Mouse (Mus musculus) liver, adult 2 months (tissue): ENCODE data around the gene Pdxk. TPM values are rescaled to one million over a fixed set of nuclear protein-coding genes. Genes with fewer than 3 reads are reported as not detected.

Experiments used
- DNase-seq: peaks from one replicate; pipeline ENCODE4 v3.0.0-alpha.2; 2011; ENCODE audit warnings: low read depth, low spot score; ENCODE audit errors: extremely low read depth
- H3K27ac ChIP-seq: fragments of 200-500 bp; replicated peaks from 2 replicates; pipeline ENCODE4 v1.5.1; 2012; ENCODE audit warnings: low read depth, mild to moderate bottlenecking, control low read depth, inconsistent platforms, low read length; ENCODE audit not compliant: insufficient read depth
- H3K27me3 ChIP-seq: fragments of 200-500 bp; 2 replicates; pipeline ENCODE4 v1.6.1; 2012; ENCODE audit warnings: mild to moderate bottlenecking, moderate library complexity, low read length, inconsistent platforms; ENCODE audit not compliant: control insufficient read depth, insufficient read depth
- H3K36me3 ChIP-seq: fragments of 200-500 bp; 2 replicates; pipeline ENCODE4 v1.6.1; 2012; ENCODE audit warnings: low read length, inconsistent platforms; ENCODE audit not compliant: control insufficient read depth, insufficient read depth
- H3K4me1 ChIP-seq: fragments of 200-500 bp; 2 replicates; pipeline ENCODE4 v1.6.1; 2011; ENCODE audit warnings: low read length; ENCODE audit not compliant: control insufficient read depth, insufficient read depth
- H3K4me3 ChIP-seq: fragments of 200-500 bp; 2 replicates; pipeline ENCODE4 v1.5.1; 2011; ENCODE audit warnings: low read depth, mild to moderate bottlenecking, control low read depth, low read length, moderate library complexity; ENCODE audit not compliant: insufficient read depth
- H3K79me2 ChIP-seq: fragments of 200-500 bp; 2 replicates; pipeline ENCODE4 v1.6.1; 2012; ENCODE audit warnings: inconsistent platforms, mild to moderate bottlenecking, low read length, moderate library complexity; ENCODE audit not compliant: control insufficient read depth, insufficient read depth
- H3K9ac ChIP-seq: fragments of 200-500 bp; 2 replicates; pipeline ENCODE4 v1.6.1; 2012; ENCODE audit warnings: low read depth, mild to moderate bottlenecking, control low read depth, inconsistent platforms, low read length
- CTCF ChIP-seq: fragments of 200-500 bp; IDR thresholded peaks from 2 replicates; pipeline ENCODE4 v1.5.1; 2011; ENCODE audit warnings: low read depth, low read length, control low read depth
- POLR2A ChIP-seq: fragments of 200-500 bp; IDR thresholded peaks from 2 replicates; pipeline ENCODE4 v1.6.1; 2011; ENCODE audit warnings: low read length, control low read depth; ENCODE audit not compliant: insufficient read depth; ENCODE audit errors: extremely low read depth
- WGBS: fragments of 180-500 bp; shearing (Covaris S2); methylation state at CpG from one replicate; pipeline ENCODE4 v1.1.7; 2018; 5-methylcytosine and 5-hydroxymethylcytosine counted together
- polyA plus RNA-seq: library from polyadenylated mRNA; depleted of rRNA; stranded (reverse); fragments of >200 nt; gene quantifications from 2 replicates; pipeline ENCODE4 v1.2.3, GENCODE M21; 2012
- total RNA-seq: library from RNA; depleted of rRNA; stranded (reverse); fragments of >200 nt; gene quantifications from 2 replicates; pipeline ENCODE4 v1.2.3, GENCODE M21; 2014

Gene Pdxk
- total and polyA plus RNA-seq, 2 experiments, result 19.9 to 29.2 TPM

DNA sequence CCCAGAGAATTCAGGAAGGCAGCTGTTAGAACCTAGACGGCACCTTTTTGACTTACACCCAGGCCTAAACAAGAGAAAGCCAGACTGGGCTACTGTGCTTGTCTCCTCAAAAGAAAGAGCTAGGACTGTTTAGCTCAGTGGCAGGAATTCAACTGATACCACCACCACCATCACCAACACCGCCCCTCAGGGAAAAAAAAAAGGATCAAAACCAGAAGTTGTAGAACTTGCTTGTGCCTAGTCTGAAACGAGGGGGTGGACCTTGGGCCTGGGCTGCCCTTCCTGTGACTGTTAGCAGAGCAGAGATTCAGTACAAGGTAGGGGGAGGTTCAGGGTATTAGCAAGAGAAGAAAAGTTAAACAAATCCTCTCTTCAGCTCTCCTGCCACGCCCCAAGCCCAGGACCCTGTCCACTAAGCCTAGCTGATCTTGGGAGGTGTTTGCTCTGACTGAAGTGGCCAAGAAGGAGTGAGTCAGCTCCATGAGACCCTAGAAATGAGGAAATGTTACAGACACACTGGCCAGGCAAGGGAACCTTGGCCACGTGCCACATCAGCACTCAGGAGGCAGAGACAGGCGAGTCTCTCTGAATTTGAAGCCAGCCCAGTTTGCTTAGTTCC is 38.5 kb downstream of the Pdxk start:
- DNase-seq, result no peak
- Histone ChIP-seq H3K9ac (peak overlapping the region; percentile 90), H3K79me2 (no peaks in the 10 kb centered on the region), H3K27ac (peak overlapping the region; percentile 30; the same call in 1 of the 2 replicates), H3K4me3 (peak overlapping the region; percentile 91), H3K27me3 (no peaks in the 10 kb centered on the region), H3K36me3 (peaks cover 3% of the 10 kb centered on the region; the same call in 1 of the 2 replicates), H3K4me1 (peaks cover 5% of the 10 kb centered on the region; the same call in 1 of the 2 replicates)
- 44% methylated on average over 6 of the region's 6 CpGs for WGBS
- no peak for TF ChIP-seq POLR2A
- TF ChIP-seq CTCF, result no peak

DNA sequence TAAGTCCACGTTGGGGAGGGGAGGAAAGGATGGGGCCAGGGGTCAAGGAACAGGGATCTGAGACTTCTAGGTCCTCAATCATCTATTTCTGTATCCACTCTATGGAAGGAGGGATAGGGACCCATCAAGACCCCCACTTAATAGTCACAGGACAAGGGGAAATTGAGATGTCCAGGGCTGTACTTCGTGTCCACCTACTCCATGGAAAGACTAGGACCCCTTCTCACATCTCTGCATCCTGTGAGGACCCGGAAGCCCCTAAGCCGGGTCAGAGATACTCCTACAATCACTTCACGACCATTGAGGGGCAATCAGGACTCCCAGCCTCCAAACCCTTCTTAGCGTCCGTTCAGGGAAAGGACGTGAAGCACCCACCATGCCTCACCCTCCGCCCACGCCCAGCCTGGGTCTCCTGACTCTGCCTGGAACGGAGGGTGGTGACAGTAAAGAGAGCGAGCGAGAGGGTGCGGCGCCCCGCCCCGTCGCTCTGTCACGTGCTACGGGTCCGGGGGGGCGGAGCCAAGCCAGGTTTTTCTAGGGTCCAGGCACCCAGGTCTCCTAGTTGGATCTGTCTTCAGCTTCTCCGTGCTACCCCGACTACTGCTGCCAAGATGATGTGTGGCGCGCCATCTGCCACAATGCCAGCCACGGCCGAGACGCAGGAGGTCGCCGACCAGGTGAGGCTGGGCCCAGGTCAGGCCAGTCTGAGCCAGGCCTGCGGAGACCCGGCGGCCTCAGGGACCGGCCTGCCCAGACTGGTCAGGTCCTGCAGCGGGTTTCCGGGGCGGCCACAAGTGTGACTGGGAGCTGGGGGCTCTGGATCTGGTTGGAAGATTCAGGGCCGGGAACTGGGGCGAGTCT is 39.4 kb downstream of the Pdxk start, which contains the start of gene Cstb:
Gene Cstb (plus strand): TSS at position 489 of the 861 bp plus-strand sequence.
- H3K36me3 ChIP-seq, result peaks cover 3% of the 10 kb centered on the region; the same call in 1 of the 2 replicates
- H3K27me3 ChIP-seq, result no peaks in the 10 kb centered on the region
- H3K27ac ChIP-seq, result peak within 1 kb of the TSS; percentile 30; the same call in 1 of the 2 replicates
- peak; percentile 58 for DNase-seq
- H3K4me3 ChIP-seq, result peak within 1 kb of the TSS; percentile 91
- peak within 1 kb of the TSS; percentile 90 for H3K9ac ChIP-seq
- TF ChIP-seq POLR2A (no peak; the same call in 1 of the 2 replicates), CTCF (no peak)
- H3K4me1 ChIP-seq, result peaks cover 5% of the 10 kb centered on the region; the same call in 1 of the 2 replicates
- under 1% methylated on average over 40 of the region's 40 CpGs for WGBS
- H3K79me2 ChIP-seq, result no peaks in the 10 kb centered on the region

DNA sequence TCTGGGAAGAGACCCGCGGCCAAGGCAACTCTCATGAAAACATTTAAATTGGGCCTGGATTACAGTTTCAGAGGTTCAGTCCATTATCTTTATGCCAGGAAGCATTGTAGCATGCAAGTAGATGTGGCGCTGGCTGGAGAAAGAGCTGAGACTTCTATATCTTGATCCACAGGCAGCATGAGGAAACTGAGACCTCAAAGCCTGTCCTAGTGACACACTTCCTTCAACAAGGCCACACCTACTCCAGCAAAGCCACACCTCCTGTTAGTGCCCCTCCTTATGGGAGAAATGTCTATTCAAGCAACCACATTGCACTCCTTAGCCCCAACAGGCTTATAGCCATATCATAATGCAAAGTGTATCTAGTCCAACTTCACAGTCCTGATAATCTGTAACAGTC is 42.2 kb downstream of the Pdxk start:
- H3K36me3 ChIP-seq, result no peaks in the 10 kb centered on the region
- no peak overlapping the region for H3K9ac ChIP-seq
- H3K27ac ChIP-seq, result no peak overlapping the region
- no peak overlapping the region for H3K4me3 ChIP-seq
- DNase-seq, result no peak
- H3K79me2 ChIP-seq, result no peaks in the 10 kb centered on the region
- no peaks in the 10 kb centered on the region for H3K27me3 ChIP-seq
- whole genome bisulfite sequencing, result 87% methylated on average over 3 of the region's 3 CpGs
- peaks cover 5% of the 10 kb centered on the region; the same call in 1 of the 2 replicates for H3K4me1 ChIP-seq
- TF ChIP-seq POLR2A (no peak), CTCF (no peak)

DNA sequence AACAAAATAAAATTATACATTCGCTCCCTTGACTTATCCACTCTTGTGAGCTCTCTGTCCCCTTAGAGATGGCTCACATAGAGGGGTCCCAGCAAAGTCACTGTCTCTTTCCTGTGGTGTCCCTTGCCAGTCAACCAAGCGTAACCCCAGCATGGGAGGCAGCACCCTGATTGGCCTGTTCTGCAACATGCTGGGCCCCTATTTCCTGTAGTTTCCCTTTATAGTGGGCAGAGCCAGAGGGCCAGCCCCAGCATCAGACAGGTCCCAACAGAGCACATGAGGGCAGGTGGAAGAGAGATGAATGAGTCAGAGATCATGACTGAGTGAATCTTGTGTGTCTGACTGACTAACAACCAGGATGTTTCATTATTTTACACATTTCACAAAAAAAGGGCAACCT is 43.8 kb downstream of the Pdxk start:
- Histone ChIP-seq H3K4me3 (no peak overlapping the region), H3K79me2 (no peaks in the 10 kb centered on the region), H3K27ac (no peak overlapping the region), H3K4me1 (no peaks in the 10 kb centered on the region), H3K9ac (no peak overlapping the region), H3K36me3 (no peaks in the 10 kb centered on the region), H3K27me3 (no peaks in the 10 kb centered on the region)
- TF ChIP-seq POLR2A (no peak), CTCF (no peak)
- 89% methylated on average over 2 of the region's 2 CpGs for WGBS
- DNase-seq, result no peak

DNA sequence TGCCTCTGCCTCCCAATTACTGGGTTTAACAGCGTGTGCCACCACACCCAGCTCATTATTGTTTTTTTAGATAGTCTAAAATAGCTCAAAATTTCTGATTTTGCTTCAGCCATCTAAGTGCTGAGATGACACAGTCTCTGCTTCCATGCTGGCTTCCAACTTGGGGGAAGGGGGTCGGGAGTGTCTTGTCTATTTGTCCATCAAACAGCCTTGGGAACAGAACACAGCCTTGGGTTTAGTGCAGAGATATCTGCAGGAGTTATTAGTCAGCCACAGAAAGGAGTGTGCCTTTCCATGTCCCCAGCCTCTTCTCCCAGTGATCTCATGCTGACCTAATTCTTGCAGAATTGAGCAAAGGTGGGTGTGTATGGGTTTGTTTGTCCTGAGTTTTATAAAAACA is 46.0 kb downstream of the Pdxk start:
- WGBS, result 95% methylated on average over 2 of the region's 2 CpGs
- no peak for DNase-seq

More for the DNA sequence above, 46.0 kb downstream of the Pdxk start:
- Histone ChIP-seq H3K4me3 (no peak overlapping the region), H3K9ac (no peak overlapping the region), H3K4me1 (no peaks in the 10 kb centered on the region), H3K27me3 (no peaks in the 10 kb centered on the region), H3K79me2 (no peaks in the 10 kb centered on the region), H3K36me3 (no peaks in the 10 kb centered on the region), H3K27ac (no peak overlapping the region)
- TF ChIP-seq CTCF (no peak), POLR2A (no peak)
